Mouse (Mus musculus) ES-E14 (cell line): ENCODE data around the gene Fmo4.

Experiments used
- CHD2 ChIP-seq: IDR thresholded peaks from 2 replicates; pipeline ENCODE4 v1.6.1; 2014; ENCODE audit warnings: mild to moderate bottlenecking, low read depth, low read length, inconsistent platforms
- MAFK ChIP-seq: IDR thresholded peaks from 2 replicates; pipeline ENCODE4 v1.6.1; 2014; ENCODE audit warnings: mild to moderate bottlenecking, low read depth, low read length, inconsistent platforms; ENCODE audit not compliant: insufficient read depth
- ZNF384 ChIP-seq: IDR thresholded peaks from 2 replicates; pipeline ENCODE4 v1.6.1; 2012; ENCODE audit warnings: low read depth, low read length, inconsistent platforms

DNA sequence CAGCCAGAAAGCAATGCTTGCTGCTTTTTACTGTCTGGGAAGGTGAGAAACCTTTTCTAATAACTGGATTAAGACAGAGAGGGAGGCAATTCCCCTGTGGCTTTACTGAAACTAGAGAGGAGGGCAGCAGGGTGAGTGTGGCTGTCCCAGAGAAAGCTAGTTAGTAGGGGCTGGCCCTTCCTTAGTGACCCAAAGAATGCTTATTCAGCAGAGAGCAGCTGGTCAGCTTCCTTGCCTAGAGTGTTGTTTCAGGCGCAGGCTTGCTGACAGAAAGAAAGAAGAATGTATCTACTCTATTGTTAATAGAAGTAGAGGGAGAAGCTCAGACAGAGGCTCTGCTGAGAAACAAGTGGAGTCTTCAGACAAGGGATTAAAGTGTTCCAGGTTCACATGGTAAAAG is 48.6 kb upstream of the Fmo4 start:
- no peak for TF ChIP-seq CHD2
- no peak for TF ChIP-seq ZNF384
- 0 out of 2 replicates have a peak, but pooled peaks have one; percentile 22 for TF ChIP-seq MAFK
